Mouse (Mus musculus): ENCODE results near the gene Myo15b.

Myo15b gene

DNA sequence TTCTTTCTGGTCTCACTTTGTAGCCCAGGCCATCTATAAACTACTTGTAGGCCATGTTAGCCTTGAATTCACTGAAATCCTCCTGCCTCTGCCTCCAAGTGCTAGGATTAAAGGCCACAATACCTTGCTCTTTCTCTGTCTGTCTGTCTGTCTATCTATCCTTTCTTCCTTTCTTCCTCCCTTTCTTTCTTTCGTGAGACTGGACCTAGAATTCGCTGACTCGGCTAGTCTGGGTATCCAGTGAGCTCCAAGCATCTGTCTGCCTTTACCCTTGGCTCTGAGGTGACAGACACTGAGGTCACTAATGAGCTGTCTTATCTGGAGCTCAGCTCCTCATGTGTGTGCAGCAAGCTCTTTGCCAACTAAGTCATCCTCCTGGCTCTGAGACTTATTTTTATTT lies 17.7 kb downstream of the Myo15b start:
- DNase-seq, result no peak

DNA sequence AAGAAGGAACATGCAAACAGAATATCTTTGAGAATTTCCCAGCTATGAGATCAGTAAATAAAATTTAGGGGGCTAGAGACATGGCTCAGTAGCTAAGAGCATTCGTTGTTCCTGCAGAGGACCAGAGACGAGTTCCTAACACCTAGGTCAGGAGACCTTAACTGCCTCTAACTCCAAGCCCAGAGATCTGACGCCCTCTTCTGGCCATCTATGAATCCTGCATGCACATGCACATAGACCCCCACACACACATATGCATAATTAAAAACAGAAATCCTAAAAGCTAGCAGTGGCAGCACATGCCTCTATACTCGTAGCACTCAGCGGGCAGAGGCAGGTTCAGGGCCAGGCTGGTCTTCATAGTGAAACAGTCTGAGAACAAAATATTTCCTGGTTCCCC lies 18.2 kb downstream of the Myo15b start:
- DNase-seq, result no peak

DNA sequence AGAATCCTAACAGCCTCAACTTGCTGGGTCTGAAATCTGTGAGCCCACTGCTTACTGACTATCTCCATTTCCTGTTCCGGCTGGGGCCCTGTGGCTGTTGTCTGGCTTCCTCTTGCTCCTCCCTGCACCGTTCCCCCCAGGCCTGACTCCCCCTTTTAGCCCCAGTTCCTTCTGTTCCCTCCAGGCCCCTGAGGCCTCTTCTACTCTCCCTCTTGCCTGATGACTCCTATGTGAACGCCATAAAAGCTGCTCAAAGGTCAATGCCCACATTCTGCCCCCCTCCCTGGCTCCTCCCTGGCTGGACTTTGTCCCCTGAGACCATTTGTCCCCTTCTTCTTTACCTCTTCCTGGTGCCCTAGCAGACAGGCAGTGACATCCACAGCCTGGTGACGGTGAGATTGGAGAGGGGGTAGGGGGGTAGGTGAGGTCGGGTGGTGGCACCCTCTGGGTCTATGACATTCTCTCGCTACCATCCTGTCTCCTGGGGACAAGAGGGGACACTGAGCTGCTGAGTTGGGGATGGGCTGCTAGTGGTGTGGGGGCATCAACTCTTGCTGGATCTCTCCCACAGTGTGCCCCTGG lies 19.1 kb downstream of the Myo15b start:
- no peak for DNase-seq

DNA sequence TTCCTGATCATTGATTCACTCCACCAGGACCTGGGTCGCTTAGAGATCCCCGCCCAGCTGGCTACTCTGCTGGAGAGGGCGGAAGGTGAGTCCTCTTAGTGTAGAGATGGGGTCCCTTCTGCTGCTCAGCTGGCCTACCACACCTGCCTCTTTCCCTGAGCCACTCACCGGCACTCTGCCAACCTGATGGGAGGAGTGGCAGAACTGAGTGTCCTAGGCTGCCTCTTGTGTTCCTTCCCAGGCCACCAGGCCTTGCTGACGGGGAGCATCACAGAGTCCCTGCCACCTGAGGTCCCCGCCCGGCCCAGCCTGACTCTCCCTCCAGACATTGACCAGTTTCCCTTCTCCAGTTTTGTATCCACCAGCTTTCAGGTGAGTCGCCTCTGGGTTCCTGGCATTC lies 19.9 kb downstream of the Myo15b start:
- DNase-seq, result no peak

DNA sequence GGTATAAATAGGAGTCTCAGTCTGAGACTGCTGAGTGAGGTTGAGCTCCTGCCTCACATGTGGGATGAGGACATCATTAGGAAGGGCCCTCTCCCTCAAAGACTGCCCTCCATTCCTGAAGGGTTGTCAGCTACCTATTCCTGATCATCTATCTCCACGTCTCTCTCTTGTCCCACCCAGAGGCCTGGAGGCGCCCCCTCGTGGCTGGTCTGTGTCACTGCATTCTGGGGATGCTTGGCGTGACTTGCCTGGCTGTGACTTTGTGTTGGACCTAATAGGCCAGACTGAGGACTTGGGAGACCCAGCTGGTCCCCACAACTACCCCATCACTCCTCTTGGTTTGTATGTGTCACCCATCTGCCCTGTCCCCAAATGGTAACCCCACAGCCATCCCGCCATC lies 22.8 kb downstream of the Myo15b start:
- DNase-seq, result no peak

DNA sequence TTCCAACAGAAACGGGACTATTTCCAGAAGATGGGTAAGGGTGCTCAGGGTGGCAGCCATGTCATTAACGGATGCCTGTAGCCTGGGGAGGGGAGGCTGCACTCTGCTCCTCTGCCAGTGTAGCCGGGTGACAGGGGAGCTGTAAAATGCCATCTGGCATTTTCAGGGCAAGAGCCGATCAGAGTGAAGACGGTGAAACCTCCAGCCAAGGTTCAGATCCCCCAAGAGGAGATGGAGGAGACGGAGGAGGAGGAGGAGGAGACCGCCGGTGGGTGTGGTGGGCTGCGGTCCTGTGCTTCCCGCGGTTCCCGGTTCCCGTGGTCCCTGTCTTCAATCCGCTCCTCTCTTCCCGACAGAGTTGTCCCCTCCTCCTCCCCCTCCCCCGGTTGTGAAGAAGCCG lies 25.0 kb downstream of the Myo15b start:
- DNase-seq, result no peak

DNA sequence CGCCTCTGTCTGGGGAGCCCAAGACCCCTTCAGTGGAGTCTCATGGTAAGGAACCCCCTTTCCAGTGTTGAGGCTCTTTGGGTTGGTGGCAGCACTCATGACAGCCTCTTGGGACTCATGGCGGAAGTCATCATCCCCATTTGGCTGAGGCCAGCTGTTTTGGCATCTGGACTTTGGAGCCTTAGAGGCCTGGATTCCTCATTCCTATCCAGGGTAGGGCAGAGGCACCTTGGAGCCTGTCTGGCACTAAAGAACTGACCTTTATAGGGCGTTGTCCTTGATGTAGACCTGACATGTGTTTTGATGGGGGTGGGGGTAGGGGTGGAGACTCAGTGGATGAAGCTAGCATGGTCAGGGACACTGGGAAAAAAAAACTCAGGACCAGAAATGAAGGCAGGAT lies 26.2 kb downstream of the Myo15b start:
- DNase-seq, result no peak

DNA sequence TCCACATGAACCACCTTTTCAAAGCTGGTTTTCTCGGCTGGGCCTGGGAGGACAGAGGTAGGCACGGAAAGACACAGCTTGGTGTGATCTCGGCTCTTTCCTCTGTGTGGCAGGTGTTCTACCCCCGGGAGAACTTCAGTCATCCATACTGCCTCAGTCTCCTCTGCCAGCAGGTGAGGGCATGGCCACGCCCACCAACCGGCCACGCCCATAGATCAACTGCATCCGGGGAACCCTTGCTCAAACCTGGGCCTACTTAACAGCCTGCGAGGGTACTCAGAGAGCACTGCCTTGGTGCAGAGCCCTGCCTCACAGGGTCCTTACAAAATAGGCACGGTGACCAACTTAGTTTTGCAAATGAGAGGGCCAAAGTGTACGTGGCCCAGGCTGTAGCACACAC lies 27.1 kb downstream of the Myo15b start:
- no peak for DNase-seq

DNA sequence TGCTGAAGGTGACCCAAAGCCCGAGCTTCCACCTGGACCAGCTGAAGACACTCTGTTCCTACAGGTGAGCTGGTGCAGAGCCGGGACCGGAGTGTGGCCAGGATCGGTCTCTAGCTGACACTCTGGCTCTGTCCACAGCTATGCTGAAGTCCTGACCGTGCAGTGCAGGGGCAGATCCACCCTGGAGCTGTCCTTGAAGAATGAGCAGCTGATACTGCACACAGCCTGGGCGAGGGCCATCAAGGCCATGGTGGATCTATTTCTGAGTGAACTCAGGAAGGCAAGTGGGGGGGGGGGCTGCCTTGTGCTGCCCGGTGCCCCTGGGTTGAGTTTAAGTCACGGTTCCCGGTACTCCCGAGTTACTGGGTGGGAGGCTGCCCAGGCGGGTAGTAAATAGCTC lies 28.2 kb downstream of the Myo15b start:
- DNase-seq, result no peak

DNA sequence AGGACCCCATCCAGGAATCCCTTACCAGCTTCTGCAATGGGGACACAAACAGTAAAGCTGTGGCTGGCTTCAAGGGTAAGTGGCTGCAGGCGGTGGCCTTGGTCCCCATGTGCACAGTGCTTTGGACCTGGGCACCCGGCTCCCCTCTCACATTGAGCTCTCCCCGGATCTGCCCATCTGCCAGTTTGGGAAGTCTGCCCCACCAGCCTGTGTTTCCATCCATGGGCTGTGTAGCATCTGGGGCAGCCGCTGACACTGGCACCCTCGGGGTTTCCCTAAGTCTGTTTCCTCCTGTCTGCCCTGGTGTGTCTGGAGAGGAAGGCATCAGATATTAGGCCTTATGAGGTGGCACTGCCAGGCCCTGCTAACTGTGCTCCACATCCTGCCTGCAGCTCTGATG lies 29.8 kb downstream of the Myo15b start:
- no peak for DNase-seq

DNA sequence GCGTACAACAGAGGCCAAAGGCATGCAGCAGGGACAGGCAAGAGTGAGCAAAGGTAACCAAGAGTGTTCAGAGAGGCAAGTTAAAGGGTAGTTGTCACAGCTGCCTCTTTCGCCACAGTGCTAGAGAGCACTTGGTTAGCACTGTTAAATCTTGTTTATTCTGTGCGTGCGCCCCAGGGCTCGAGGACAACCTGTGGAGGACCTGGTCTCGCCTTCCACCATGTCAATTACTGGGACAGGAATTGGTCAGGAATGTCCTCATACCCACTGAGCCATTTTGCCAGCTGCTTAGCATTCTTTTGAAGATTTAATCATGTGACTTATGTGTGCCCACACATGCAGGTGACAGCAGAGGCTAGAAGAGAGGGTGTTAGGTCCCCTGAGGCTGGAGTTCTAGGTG lies 31.0 kb downstream of the Myo15b start:
- no peak for DNase-seq

DNA sequence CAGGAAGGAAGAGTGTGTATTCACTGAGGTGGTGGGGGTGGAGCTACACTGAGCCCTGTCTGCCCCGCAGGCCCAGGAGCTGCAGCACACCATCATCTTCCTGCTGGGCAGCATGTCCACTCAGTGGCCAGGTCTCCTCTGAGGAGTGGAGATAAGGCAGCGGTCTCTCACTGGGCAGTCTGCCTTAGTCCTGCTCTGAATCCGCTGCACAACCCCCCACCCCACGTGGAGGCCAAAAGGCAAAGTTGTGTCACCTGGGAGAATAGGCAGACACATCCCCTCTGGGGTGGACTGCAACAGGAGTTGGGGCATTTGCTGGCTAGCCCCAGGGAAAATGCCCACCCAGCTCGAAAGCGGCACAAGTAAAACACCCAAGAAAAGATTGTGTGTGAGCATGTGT lies 34.0 kb downstream of the Myo15b start:
- no peak for DNase-seq

DNA sequence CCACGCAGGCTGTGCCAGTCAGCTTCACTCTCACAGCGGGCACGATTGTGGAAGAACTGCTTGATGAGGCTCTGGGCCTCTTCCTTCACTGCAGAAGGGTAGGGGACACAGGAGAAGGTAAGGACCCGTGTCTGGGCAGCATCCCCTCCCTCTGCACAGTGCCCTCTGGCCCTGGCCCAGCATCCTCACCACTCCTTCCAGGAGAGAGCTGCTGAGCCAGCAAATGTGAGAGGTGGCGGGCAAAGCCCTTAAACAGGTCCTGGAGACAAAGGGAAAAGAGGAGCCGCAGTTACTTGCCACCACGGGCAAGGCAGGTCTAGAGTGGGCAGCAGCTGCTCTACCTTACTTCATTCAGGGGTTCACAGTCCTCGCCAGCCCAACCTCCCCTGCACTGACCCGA lies 34.9 kb downstream of the Myo15b start:
- DNase-seq, result no peak

DNA sequence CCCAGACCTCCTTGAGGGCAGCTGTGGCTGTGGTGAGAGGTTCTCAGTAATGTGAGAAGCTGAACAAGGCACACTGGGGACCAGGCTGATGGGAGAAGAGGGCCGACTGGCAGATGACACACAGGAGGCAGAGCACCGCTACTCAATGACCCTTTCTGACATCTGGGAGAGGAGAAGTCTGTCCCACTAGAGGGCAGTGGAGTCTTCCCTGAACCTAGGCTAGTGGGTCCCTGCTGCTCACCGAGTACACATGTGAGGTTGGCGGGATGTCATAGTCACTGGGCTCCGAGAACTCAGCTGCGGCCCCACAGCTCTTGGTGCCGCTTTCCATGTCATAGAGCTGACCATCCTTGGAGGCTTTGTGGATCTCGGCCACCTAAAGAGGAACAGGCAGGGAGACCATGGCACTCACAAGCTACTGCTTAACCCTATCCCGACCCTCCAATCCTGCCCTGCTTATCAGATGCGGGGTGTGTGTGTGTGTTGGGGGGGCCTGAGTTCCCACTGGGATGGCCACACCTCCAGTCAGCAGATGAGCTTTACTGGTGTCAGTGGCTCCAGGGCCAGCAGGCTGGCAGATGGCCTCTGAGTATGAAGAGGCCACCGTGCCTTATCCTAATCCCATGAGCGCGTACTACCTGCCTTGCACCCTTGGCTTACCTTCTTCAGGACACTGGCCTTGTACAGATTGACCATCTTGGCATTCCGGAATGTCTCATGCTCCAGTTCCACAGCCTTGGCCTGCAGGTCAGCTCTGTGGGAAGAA lies 36.7 kb downstream of the Myo15b start:
- DNase-seq, result peak; percentile 36

DNA sequence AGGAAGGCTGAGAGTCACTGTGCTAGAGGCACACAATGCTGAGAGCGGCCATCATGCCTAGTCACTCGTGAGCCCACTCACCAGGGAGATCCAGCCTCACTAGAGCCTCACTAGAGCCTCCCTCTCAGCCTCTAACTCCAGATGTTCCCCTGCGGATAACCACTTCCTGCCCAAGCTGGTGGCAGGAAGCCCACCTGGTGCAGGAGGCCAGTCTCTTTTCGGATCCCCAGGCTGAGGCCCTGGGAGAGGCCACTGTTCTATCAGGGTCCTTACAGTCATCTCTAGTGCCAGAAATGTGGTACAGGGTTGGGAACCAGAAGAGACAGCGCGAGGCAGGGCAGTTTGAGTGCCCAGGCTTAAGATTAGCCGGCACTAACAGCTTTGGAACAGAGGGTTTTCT lies 40.2 kb downstream of the Myo15b start:
- DNase-seq, result no peak

DNA sequence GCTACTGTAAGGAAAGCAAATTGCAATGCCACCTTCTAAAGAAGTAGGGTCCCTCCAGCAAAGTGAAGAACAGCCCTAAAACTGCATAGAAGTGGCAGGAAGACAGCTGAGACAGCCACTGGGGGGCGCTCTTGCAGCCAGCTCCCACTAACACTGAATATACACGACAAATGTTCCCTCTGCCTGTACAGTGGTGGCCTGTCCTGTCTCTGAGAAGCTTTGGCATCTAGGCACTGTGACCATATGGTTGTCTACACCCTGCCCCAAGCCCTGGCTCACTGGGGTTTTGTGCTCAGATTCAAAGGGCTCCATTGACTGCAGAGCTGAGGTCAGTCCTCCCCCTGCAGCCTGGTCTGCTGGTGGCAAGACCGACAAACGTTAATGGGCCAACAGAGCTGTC lies 40.7 kb downstream of the Myo15b start:
- peak; percentile 51 for DNase-seq

DNA sequence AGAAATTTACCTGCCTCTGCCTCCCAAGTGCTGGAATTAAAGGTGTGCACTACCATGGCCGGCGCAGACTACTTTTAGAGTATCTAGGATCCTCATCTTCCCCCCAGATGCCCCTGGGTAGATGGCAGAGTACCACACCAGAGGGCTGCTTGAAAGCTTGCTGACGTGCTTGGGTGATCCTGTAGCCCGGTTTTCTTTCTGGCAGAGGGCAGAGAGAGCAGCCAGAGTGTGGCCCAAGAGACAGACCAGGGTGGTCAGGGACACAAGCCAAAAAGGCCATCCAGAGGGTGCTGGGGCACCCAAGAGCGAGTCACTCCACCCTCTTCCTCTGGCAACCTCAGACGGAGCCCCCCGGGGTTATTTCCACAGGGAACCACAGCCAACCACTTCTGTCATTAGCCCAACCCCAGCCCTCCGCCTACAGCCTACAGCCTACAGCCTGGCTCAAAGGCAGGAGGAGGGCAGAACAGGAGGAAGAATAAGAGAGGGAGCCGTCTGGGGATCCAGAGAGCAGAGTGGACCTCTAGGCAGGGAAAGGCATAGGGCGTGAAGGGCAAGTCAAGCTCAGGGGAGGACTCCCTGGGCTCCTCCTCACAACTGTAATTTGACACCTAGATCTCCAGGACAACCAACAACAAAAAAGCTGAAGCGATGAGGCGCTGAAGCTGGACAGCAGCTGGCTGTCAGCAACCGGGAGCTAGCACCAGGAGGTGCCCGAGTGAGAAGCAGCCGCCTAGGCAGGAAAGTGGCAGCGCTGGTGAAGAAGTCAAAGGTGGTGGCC lies 41.5 kb downstream of the Myo15b start, which contains the start of gene Smim5:
Gene Smim5, plus strand, starts transcription at position 481 of the 781 bp plus-strand sequence.
- DNase-seq, result peak; percentile 80

DNA sequence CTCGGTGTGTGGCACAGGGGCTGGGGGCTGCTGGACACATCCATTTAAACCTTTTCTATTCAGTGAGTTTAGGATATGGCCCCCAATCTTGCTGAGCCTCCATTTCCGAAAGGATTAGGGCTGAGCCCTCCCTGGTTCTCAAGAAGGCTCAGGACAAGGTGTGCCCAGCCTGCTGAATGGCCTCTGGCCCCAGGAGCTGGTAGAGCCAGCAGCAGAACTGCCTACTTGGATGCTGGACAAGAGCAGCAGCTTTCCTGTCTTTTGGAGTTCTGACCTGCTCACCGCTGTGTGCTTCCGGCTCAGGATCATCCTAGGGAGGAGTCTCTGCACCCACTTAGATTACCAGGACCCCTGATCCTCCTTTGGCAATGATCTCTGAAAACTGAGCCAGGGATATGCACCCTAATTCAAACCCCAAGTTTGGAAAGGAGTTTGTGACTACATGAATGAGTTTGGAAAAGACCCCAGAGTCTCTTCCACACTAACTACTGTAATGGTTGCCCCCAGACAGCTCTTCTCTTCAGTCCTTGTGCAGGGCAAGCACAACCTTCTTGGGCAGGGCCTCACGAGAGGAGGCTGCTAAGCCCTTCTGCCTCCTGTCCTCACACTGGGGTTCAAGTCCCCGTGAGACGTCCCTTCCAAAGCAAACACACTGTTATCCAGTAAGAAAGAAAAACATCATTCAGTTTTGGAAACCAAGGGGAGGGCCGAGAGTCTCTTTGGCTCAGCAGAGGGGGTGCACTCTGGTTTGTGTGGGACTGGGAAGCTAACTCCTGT lies 42.5 kb downstream of the Myo15b start:
- no peak for DNase-seq

DNA sequence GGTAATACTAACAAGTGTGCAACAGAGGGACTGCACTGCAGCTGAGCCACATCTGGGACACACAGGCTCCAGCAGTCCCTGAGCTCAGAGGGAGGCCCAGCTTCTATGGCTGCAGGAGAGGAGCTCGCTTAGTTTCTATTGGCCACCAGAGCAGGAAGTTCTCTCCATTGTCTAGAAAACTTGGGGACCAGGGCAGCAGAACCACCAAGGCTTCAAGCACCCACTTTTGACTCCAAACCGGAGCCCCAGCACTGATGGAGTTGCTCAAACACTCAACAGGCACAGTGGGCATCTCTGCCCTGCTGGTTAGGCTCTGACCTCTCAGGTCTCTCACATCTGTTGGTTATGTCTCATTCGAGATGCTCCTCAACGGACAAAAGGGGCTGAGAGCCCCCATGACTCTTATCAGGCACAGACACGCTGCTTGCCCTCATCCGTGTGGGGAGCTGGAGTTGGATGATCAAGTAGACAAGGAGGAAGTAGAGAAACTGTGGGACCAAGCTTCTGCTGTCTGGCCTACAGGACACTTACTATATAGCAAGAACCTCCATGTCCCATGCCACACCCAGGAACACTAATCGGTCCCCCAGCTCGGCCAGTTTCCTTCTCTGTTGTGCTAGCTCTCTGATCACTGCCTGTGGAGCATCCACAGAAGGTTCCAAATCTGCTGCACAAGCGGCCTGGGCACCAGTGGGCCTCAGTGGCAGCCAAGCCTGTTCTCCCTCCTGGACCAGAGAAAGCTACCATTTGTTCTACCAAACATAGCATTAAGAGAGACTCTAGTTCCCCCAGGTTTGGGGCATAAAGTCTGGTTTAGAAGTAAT lies 43.3 kb downstream of the Myo15b start:
- no peak for DNase-seq

DNA sequence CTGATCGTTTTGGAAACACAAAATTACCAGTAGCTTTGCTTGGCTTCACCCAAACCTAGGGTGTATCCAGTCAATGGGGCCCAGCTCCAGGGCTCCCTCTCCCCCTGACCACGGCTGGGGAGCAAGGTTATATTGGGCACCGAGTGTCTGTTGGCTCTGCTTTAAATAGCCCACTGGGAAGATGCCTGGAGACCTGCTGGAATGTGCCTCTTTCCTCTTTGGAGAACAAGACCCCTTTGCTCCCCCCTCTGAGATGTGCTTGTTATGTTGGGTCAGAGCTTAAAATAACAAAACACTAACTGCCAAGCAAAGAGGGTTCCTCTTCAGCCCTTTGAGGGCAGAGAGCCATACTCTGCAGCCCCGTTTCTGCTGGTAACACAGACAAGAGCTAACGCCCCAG lies 44.0 kb downstream of the Myo15b start:
- DNase-seq, result no peak

DNA sequence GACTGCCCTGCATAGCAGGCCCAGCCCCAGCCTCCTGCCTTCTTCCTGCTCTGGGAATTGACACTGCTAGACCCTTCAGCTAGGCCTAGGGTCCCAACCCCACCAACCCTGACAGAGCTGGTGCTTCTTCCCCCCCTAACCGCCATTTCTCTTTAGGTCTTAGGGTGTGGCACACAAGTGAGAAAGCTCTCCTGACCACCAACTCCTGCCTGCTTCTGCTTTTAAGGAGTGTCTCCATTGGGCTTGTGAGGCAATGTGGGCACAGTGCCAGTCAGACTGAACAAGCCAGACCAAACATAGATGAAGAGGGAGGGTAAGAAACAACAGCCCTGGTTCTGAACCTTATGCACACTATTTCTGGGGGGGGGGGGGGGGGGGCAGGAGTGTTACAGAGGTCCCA lies 44.6 kb downstream of the Myo15b start:
- peak; percentile 80 for DNase-seq
